Mouse (Mus musculus) testis, adult 2 months (tissue): ENCODE data around the gene Zc4h2. TPM values are rescaled to one million over a fixed set of nuclear protein-coding genes. Genes with fewer than 3 reads are reported as not detected.

Experiments used
- H3K27ac ChIP-seq: fragments of 200-500 bp; 2 replicates; pipeline ENCODE4 v1.5.1; 2012; ENCODE audit warnings: low read depth, low read length; ENCODE audit not compliant: control insufficient read depth, insufficient read depth
- H3K27me3 ChIP-seq: fragments of 200-500 bp; 2 replicates; pipeline ENCODE4 v1.6.1; 2012; ENCODE audit warnings: mild to moderate bottlenecking, low read length, moderate library complexity; ENCODE audit not compliant: control insufficient read depth, insufficient read depth
- H3K36me3 ChIP-seq: fragments of 200-500 bp; 2 replicates; pipeline ENCODE4 v1.6.1; 2012; ENCODE audit warnings: mild to moderate bottlenecking, low read length; ENCODE audit not compliant: control insufficient read depth, insufficient read depth
- H3K4me1 ChIP-seq: fragments of 200-500 bp; 2 replicates; pipeline ENCODE4 v1.6.1; 2012; ENCODE audit warnings: low read length; ENCODE audit not compliant: control insufficient read depth, insufficient read depth
- H3K4me3 ChIP-seq: fragments of 200-500 bp; 2 replicates; pipeline ENCODE4 v1.5.1; 2012; ENCODE audit warnings: low read depth, mild to moderate bottlenecking, low read length, moderate library complexity, mixed read lengths; ENCODE audit not compliant: control insufficient read depth
- CTCF ChIP-seq: fragments of 200-500 bp; IDR thresholded peaks from 2 replicates; pipeline ENCODE4 v1.5.1; 2012; ENCODE audit warnings: low read depth, mild to moderate bottlenecking, inconsistent platforms, low read length, moderate library complexity; ENCODE audit not compliant: control insufficient read depth, insufficient read depth, insufficient replicate concordance
- POLR2A ChIP-seq: fragments of 200-500 bp; IDR thresholded peaks from 2 replicates; pipeline ENCODE4 v1.6.1; 2012; ENCODE audit warnings: low read depth, mild to moderate bottlenecking, inconsistent platforms, low read length, moderate library complexity; ENCODE audit not compliant: control insufficient read depth
- polyA plus RNA-seq: library from polyadenylated mRNA; depleted of rRNA; stranded (reverse); fragments of >200 nt; gene quantifications from 2 replicates; pipeline ENCODE4 v1.2.3, GENCODE M21; 2012; rRNA removed

Gene Zc4h2
- 0.45 and 0.59 TPM in 2 replicates for polyA plus RNA-seq

- Histone ChIP-seq H3K36me3 (no peaks in the 10 kb centered on the region), H3K4me1 (no peaks in the 10 kb centered on the region), H3K27ac (peak within 1 kb of the TSS; percentile 58), H3K27me3 (no peaks in the 10 kb centered on the region), H3K4me3 (peak within 1 kb of the TSS; percentile 66)
- TF ChIP-seq CTCF (no peak), POLR2A (no peak)
Observed at GRCm38 (mm10) chrX:95657804-95658599, at the start of gene Zc4h2. Gene Zc4h2 (minus strand): TSS chrX:95658509.

DNA sequence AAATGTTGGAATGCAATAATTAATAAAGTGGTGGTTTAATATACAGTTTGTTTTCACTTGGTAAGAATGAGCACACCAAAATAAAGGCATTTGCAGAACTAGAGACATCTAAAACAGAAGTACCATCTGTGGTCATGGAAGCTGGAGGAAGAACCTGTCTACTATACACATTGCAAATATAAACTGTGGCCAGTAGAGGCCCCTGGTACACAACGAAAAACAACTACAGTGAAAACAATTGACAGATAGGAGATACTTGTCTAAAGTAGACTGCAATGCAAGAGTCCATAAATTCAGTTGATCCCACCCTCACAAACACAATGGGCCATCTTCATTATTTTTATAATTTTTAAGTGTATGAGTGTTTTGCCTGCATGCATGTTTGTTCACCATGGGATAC lies 28.8 kb upstream of the Zc4h2 start:
- no peak for TF ChIP-seq CTCF
- TF ChIP-seq POLR2A: no peak
- no peak overlapping the region for H3K27ac ChIP-seq

DNA sequence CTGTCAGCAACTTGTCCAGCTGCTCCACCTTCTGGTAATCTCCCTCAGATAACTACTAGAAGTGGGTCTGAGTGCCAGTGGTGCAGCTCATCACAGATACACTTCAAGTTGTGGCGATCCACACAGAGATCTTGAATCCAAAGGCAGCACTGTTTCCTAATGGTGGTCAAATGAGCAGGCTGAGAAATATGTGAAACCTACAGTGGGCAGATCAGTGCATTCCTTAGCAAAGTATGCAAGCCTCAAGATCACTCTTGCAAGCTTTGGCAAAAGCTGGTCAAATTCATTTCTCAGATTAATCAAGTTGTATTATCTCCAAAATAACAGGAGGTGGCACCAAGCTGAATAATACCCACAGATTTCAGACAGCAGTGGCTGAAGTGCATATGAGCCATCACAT lies 23.9 kb upstream of the Zc4h2 start:
- no peak for TF ChIP-seq POLR2A
- no peak for TF ChIP-seq CTCF
- Histone ChIP-seq H3K4me3 (no peak overlapping the region), H3K36me3 (no peaks in the 10 kb centered on the region), H3K27ac (no peak overlapping the region), H3K4me1 (no peaks in the 10 kb centered on the region), H3K27me3 (no peaks in the 10 kb centered on the region)

More for the DNA sequence above, 28.8 kb upstream of the Zc4h2 start:
- no peak overlapping the region for H3K4me3 ChIP-seq
- H3K27me3 ChIP-seq: no peaks in the 10 kb centered on the region
- no peaks in the 10 kb centered on the region for H3K4me1 ChIP-seq
- no peaks in the 10 kb centered on the region for H3K36me3 ChIP-seq

- peak overlapping the region; percentile 66 for H3K4me3 ChIP-seq
- TF ChIP-seq POLR2A (no peak), CTCF (no peak)
- no peaks in the 10 kb centered on the region for H3K36me3 ChIP-seq
- peak overlapping the region; percentile 58 for H3K27ac ChIP-seq
- H3K27me3 ChIP-seq: no peaks in the 10 kb centered on the region
- H3K4me1 ChIP-seq: no peaks in the 10 kb centered on the region
Observed at GRCm38 (mm10) chrX:95658600-95659084, 333 bp upstream of the Zc4h2 start.

DNA sequence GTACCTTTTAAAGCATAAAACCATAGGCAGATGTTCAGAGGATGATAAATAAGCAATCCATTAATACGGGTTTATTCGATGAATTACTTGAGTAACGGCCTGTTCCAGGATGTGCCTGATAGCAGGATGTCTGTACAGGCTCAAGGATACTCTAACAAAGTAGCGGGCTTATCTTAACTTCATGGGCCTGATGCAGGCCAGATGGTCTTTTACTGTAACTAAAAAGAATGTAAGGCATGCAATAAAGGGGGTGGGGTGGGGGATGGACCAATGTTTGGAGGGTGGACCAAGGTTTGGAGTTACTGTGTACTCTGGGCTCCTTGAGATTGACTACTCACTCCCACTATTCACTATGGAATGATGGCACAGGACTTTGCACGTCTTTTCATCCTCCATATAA lies 57.7 kb downstream of the Zc4h2 start:
- Histone ChIP-seq H3K27ac (0 out of 2 replicates have a peak overlapping the region, but pooled peaks have one; percentile 29), H3K27me3 (no peaks in the 10 kb centered on the region), H3K4me1 (no peaks in the 10 kb centered on the region), H3K36me3 (no peaks in the 10 kb centered on the region), H3K4me3 (no peak overlapping the region)
- no peak for TF ChIP-seq POLR2A
- no peak for TF ChIP-seq CTCF

Other genes with a start within 250 kb of the Zc4h2 start
- gene Amer1, start 213.6 kb downstream of the Zc4h2 start, polyA plus RNA-seq: 0.77 and 0.81 TPM in 2 replicates
- 16.5 and 18.7 TPM in 2 replicates for gene Asb12, start 100.5 kb downstream of the Zc4h2 start, polyA plus RNA-seq
- gene Pfn5, start 100.4 kb downstream of the Zc4h2 start, polyA plus RNA-seq: 17.7 and 24.5 TPM in 2 replicates
- 0.45 and 0.58 TPM in 2 replicates for gene Zc3h12b, start 53.2 kb upstream of the Zc4h2 start, polyA plus RNA-seq